Mouse (Mus musculus): ENCODE measurements around the gene Polr3b. TPM values are rescaled to one million over a fixed set of nuclear protein-coding genes. Genes with fewer than 3 reads are reported as not detected.

Polr3b gene
- polyA plus RNA-seq, 1 experiment: 4.8 TPM

DNA sequence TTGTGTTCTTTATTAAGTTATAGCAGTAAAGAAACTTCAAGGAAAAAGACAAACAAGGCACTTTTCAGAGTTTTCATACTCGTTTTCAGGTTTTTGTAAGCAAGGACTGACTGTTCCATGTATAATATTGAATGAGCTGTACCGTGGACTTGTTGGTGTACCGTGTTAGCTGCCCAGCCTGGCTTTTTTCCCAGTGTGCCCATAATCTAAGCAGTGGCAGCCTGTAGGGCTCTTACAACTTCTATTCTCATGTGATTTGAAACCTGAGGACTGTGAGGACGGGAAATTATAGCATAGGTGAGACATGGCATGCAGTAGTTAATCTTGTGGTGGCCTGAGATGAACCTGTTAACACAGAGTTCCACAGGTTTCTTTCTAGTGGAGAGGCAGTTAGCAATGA is 16.3 kb downstream of the Polr3b start:
- peaks cover 2% of the 10 kb centered on the region; the same call in 1 of the 2 replicates for H3K36me3 ChIP-seq (ENCODE audit: control insufficient read depth, insufficient read depth, low read length)
- H3K27ac ChIP-seq (ENCODE audit: control insufficient read depth, insufficient read depth, low read depth, low read length): no peak overlapping the region
- no peak overlapping the region for H3K4me3 ChIP-seq (ENCODE audit: control insufficient read depth, low read depth, low read length)
- no peaks in the 10 kb centered on the region for H3K27me3 ChIP-seq (ENCODE audit: control insufficient read depth, insufficient read depth, low read length)
- TF ChIP-seq CTCF (IDR thresholded peaks at IDR 0.05; ENCODE audit: control insufficient read depth, insufficient read depth, insufficient replicate concordance, low read depth, low read length) (no peak), POLR2A (IDR thresholded peaks at IDR 0.05; ENCODE audit: control insufficient read depth, low read depth, low read length) (no peak)
- H3K4me1 ChIP-seq (ENCODE audit: control insufficient read depth, insufficient read depth, low read length): no peaks in the 10 kb centered on the region

DNA sequence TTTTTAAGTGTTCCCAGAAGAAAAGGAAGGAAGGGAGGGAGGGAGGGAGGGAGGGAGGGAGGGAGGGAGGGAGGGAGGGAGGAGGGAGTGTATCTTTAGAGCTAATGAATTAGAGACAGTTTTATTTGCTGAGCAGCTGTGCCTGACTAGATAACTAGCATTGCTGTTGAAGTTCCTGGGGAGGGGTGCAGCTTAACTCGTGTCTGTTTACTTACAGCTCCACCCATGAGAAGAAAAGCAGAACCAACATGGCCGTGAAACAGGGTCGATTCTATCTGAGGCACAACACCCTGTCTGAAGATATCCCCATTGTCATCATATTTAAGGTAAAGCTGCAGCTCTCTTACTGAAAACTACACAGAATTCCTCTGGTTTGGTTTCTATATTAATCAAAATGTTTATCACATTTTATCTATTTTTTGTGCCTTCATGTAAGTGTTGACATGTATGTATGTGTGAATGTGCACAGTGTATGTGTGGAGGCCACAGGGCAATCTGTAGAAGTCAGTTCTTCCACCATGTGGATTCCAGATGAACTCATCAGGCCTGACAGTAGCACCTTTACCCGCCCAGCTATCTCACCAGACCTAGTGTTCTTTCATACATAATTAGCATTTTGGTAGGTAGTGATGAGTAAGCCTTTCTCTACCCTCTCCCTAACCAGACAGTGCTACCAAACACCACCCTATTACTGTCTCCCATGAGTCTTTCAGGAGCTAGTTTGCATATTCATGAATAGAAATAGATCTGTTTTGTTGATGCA is 17.6 kb downstream of the Polr3b start:
- TF ChIP-seq CTCF (IDR thresholded peaks at IDR 0.05; ENCODE audit: control insufficient read depth, insufficient read depth, insufficient replicate concordance, low read depth, low read length) (no peak), POLR2A (IDR thresholded peaks at IDR 0.05; ENCODE audit: control insufficient read depth, low read depth, low read length) (no peak)
- H3K36me3 ChIP-seq (ENCODE audit: control insufficient read depth, insufficient read depth, low read length): peaks cover 2% of the 10 kb centered on the region; the same call in 1 of the 2 replicates

DNA sequence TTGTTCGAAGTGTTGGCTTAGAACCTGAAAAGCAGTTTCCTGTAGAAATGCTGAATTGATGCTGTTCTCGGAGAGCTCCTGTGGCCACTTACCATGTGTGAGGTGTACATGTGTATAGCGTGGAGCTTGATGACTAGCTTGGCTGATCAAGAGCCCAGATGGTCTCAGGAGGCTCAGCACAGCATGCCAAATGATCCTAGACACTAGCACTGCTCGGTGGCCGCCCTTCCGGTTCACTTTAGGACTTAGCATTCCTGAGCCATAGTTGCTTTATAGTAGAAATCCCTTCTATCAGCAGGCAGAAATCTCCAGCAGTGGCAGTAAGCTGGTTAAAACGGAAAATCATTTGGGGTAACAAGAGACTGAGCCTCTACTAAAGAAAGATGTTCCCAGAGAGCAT is 18.8 kb downstream of the Polr3b start:
- H3K36me3 ChIP-seq (ENCODE audit: control insufficient read depth, insufficient read depth, low read length): peaks cover 2% of the 10 kb centered on the region; the same call in 1 of the 2 replicates
- H3K4me3 ChIP-seq (ENCODE audit: control insufficient read depth, low read depth, low read length): no peak overlapping the region
- no peak for TF ChIP-seq CTCF (IDR thresholded peaks at IDR 0.05; ENCODE audit: control insufficient read depth, insufficient read depth, insufficient replicate concordance, low read depth, low read length)
- TF ChIP-seq POLR2A (IDR thresholded peaks at IDR 0.05; ENCODE audit: control insufficient read depth, low read depth, low read length): no peak
- no peaks in the 10 kb centered on the region for H3K27me3 ChIP-seq (ENCODE audit: control insufficient read depth, insufficient read depth, low read length)
- H3K4me1 ChIP-seq (ENCODE audit: control insufficient read depth, insufficient read depth, low read length): no peaks in the 10 kb centered on the region
- H3K27ac ChIP-seq (ENCODE audit: control insufficient read depth, insufficient read depth, low read depth, low read length): no peak overlapping the region

More for the DNA sequence above, 17.6 kb downstream of the Polr3b start:
- H3K4me3 ChIP-seq (ENCODE audit: control insufficient read depth, low read depth, low read length): no peak overlapping the region
- no peaks in the 10 kb centered on the region for H3K4me1 ChIP-seq (ENCODE audit: control insufficient read depth, insufficient read depth, low read length)
- no peaks in the 10 kb centered on the region for H3K27me3 ChIP-seq (ENCODE audit: control insufficient read depth, insufficient read depth, low read length)
- H3K27ac ChIP-seq (ENCODE audit: control insufficient read depth, insufficient read depth, low read depth, low read length): no peak overlapping the region

DNA sequence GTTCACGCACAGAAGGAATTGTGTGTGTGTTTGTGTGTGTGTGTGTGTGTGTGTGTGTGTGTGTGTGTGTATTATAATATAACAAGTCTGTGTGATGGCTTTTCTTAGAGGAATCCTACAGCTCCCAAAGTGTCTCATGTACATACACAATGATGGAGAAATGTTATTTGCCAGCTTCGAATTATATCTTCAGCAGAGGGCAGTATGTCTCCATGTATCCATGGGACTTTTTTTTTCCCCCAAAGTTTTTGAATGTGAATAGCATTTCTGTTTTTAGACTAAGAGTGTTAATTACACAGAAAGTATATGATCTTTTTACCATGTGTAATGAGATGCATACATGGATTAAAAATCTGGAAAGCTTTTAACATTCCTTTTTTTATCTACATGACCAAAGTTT is 19.5 kb downstream of the Polr3b start:
- Histone ChIP-seq H3K36me3 (ENCODE audit: control insufficient read depth, insufficient read depth, low read length) (peaks cover 2% of the 10 kb centered on the region; the same call in 1 of the 2 replicates), H3K27ac (ENCODE audit: control insufficient read depth, insufficient read depth, low read depth, low read length) (no peak overlapping the region), H3K27me3 (ENCODE audit: control insufficient read depth, insufficient read depth, low read length) (no peaks in the 10 kb centered on the region), H3K4me1 (ENCODE audit: control insufficient read depth, insufficient read depth, low read length) (no peaks in the 10 kb centered on the region), H3K4me3 (ENCODE audit: control insufficient read depth, low read depth, low read length) (no peak overlapping the region)
- TF ChIP-seq POLR2A (IDR thresholded peaks at IDR 0.05; ENCODE audit: control insufficient read depth, low read depth, low read length) (no peak), CTCF (IDR thresholded peaks at IDR 0.05; ENCODE audit: control insufficient read depth, insufficient read depth, insufficient replicate concordance, low read depth, low read length) (no peak)

DNA sequence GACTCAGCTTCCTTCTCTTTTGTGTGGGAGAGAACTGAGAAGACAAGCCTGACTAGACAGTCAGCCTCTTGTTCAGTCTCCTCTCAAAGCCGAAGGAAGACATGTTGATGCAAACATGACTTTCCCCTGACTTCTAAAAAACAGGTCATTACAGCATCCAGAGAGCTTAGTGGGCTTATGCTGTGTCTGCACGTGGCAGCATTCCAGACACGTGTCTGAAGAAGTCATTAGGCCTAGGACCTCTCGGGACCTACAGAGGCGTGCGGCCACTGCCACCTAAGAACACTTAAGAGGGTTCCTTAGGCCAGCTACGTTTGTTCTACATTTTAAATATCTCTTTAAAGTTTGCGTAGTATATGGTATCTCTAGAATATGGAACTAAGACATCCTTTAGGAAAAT is 23.8 kb downstream of the Polr3b start:
- Histone ChIP-seq H3K27me3 (ENCODE audit: control insufficient read depth, insufficient read depth, low read length) (no peaks in the 10 kb centered on the region), H3K36me3 (ENCODE audit: control insufficient read depth, insufficient read depth, low read length) (no peaks in the 10 kb centered on the region), H3K4me3 (ENCODE audit: control insufficient read depth, low read depth, low read length) (no peak overlapping the region), H3K27ac (ENCODE audit: control insufficient read depth, insufficient read depth, low read depth, low read length) (no peak overlapping the region), H3K4me1 (ENCODE audit: control insufficient read depth, insufficient read depth, low read length) (no peaks in the 10 kb centered on the region)
- TF ChIP-seq POLR2A (IDR thresholded peaks at IDR 0.05; ENCODE audit: control insufficient read depth, low read depth, low read length) (no peak), CTCF (IDR thresholded peaks at IDR 0.05; ENCODE audit: control insufficient read depth, insufficient read depth, insufficient replicate concordance, low read depth, low read length) (no peak)

DNA sequence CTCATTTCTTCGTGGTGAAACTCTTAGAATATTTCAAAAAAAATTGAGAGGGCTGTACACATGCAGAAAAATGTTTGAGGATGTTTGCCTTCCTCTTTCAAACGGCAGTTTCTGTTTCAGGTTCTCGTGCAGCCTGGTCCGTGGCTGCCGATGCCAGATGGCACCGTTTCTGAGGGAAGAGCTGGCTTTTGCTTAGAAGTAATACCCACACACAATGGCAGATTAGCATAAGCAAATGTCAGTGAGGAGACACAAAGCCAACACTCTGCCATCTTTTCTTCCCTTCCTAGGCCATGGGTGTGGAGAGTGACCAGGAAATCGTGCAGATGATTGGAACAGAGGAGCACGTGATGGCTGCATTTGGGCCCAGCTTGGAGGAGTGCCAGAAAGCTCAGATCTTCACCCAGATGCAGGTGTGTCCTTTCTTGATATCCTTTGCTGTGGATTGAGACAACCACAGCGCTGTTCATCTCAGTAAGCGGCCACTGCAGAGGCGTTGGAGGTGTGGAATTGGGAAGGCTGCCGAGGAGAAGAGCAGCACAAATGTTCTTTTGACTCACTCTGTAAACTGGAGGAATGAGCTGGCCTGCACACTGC is 24.5 kb downstream of the Polr3b start:
- TF ChIP-seq CTCF (IDR thresholded peaks at IDR 0.05; ENCODE audit: control insufficient read depth, insufficient read depth, insufficient replicate concordance, low read depth, low read length) (no peak), POLR2A (IDR thresholded peaks at IDR 0.05; ENCODE audit: control insufficient read depth, low read depth, low read length) (no peak)
- Histone ChIP-seq H3K36me3 (ENCODE audit: control insufficient read depth, insufficient read depth, low read length) (no peaks in the 10 kb centered on the region), H3K4me1 (ENCODE audit: control insufficient read depth, insufficient read depth, low read length) (no peaks in the 10 kb centered on the region), H3K27ac (ENCODE audit: control insufficient read depth, insufficient read depth, low read depth, low read length) (no peak overlapping the region), H3K27me3 (ENCODE audit: control insufficient read depth, insufficient read depth, low read length) (no peaks in the 10 kb centered on the region), H3K4me3 (ENCODE audit: control insufficient read depth, low read depth, low read length) (no peak overlapping the region)

DNA sequence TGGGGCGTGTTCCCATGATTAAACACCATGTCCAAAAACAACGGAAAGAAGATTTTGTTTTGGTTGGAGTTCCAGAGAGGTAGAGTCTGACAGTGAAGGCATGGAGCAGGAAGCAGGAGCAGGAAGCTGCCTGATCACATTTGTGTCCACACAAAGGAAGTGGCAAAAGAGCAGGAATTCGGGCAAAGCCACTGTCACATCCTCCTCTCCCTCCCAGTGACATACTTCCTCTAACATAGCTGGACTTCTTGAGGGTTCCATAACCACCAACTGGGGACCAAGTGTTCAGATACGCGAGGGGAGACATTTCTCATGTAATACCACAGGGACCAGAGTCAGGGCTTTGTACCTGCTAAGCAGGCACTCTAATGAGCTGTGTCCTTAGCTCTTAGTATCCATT is 25.2 kb downstream of the Polr3b start:
- H3K4me1 ChIP-seq (ENCODE audit: control insufficient read depth, insufficient read depth, low read length): no peaks in the 10 kb centered on the region
- H3K27me3 ChIP-seq (ENCODE audit: control insufficient read depth, insufficient read depth, low read length): no peaks in the 10 kb centered on the region
- no peak overlapping the region for H3K4me3 ChIP-seq (ENCODE audit: control insufficient read depth, low read depth, low read length)
- no peaks in the 10 kb centered on the region for H3K36me3 ChIP-seq (ENCODE audit: control insufficient read depth, insufficient read depth, low read length)
- TF ChIP-seq CTCF (IDR thresholded peaks at IDR 0.05; ENCODE audit: control insufficient read depth, insufficient read depth, insufficient replicate concordance, low read depth, low read length) (no peak), POLR2A (IDR thresholded peaks at IDR 0.05; ENCODE audit: control insufficient read depth, low read depth, low read length) (no peak)
- H3K27ac ChIP-seq (ENCODE audit: control insufficient read depth, insufficient read depth, low read depth, low read length): no peak overlapping the region
